Mouse (Mus musculus) embryonic facial prominence, embryonic 14.5 days (tissue): ENCODE results near the gene Tmem60. TPM values are rescaled to one million over a fixed set of nuclear protein-coding genes. Genes with fewer than 3 reads are reported as not detected.

Source experiments
- ATAC-seq: fragments of 200-750 bp; cut with Nextera tagmentation; 2 replicates; pipeline ENCODE4 v1.8.0; 2017; ENCODE audit warnings: low read depth, moderate number of reproducible peaks, moderate TSS enrichment
- DNase-seq: peaks from one replicate; pipeline ENCODE4 v3.0.0-alpha.2; 2015; ENCODE audit warnings: low spot score
- H3K27ac ChIP-seq: fragments of 300-500 bp; sonication (generic); replicated peaks from 2 replicates; pipeline ENCODE4 v1.5.1; 2014; ENCODE audit warnings: low read depth, mild to moderate bottlenecking, low read length, moderate library complexity
- H3K27me3 ChIP-seq: fragments of 300-500 bp; sonication (generic); replicated peaks from 2 replicates; pipeline ENCODE4 v1.6.1; 2014; ENCODE audit warnings: low read length; ENCODE audit not compliant: control insufficient read depth, insufficient read depth
- H3K36me3 ChIP-seq: fragments of 300-500 bp; sonication (generic); 2 replicates; pipeline ENCODE4 v1.6.1; 2014; ENCODE audit warnings: low read length, mixed read lengths; ENCODE audit not compliant: control insufficient read depth, insufficient read depth
- H3K4me1 ChIP-seq: fragments of 300-500 bp; sonication (generic); 2 replicates; pipeline ENCODE4 v1.6.1; 2014; ENCODE audit warnings: antibody characterized with exemption, low read length; ENCODE audit not compliant: control insufficient read depth, insufficient read depth
- H3K4me2 ChIP-seq: fragments of 300-500 bp; sonication (generic); 2 replicates; pipeline ENCODE4 v1.6.1; 2014; ENCODE audit warnings: low read depth, mild to moderate bottlenecking, low read length, moderate library complexity, mixed read lengths
- H3K4me3 ChIP-seq: fragments of 300-500 bp; sonication (generic); 2 replicates; pipeline ENCODE4 v1.5.1; 2014; ENCODE audit warnings: low read depth, mild to moderate bottlenecking, low read length
- H3K9ac ChIP-seq: fragments of 300-500 bp; sonication (generic); 2 replicates; pipeline ENCODE4 v1.6.1; 2014; ENCODE audit warnings: low read depth, mild to moderate bottlenecking, low read length, moderate library complexity, mixed read lengths
- H3K9me3 ChIP-seq: fragments of 300-500 bp; sonication (generic); 2 replicates; pipeline ENCODE4 v1.6.1; 2016; ENCODE audit warnings: low read length; ENCODE audit not compliant: control insufficient read depth
- WGBS: fragments of 180-500 bp; shearing (Covaris S2); extraction: QIAGEN DNeasy Blood & Tissue Kit; methylation state at CpG from one replicate; pipeline ENCODE4 v1.1.7; 2014; 5-methylcytosine and 5-hydroxymethylcytosine counted together
- polyA plus RNA-seq: library from polyadenylated mRNA; unstranded; fragments of >200 nt; fragmentation: Nextera tagmentation; extraction: Ambion mirVana; gene quantifications from 2 replicates; pipeline ENCODE4 v1.2.1, GENCODE M21; 2014

The Tmem60 gene
- polyA plus RNA-seq, 1 experiment from 2014 or later = 48.9 TPM

- WGBS = 84% methylated on average over 4 of the region's 4 CpGs
- no peak for DNase-seq
- Histone ChIP-seq H3K27me3 (no peaks in the 10 kb centered on the region), H3K4me1 (peaks cover 19% of the 10 kb centered on the region), H3K4me3 (no peak overlapping the region), H3K9me3 (no peaks in the 10 kb centered on the region), H3K27ac (no peak overlapping the region), H3K9ac (no peak overlapping the region), H3K36me3 (peaks cover 17% of the 10 kb centered on the region), H3K4me2 (no peak overlapping the region)
- no peak for ATAC-seq
Measured at GRCm38 (mm10) chr5:20884036-20884620, 2.1 kb downstream of the Tmem60 start.

- Histone ChIP-seq H3K4me1 (no peaks in the 10 kb centered on the region), H3K27me3 (no peaks in the 10 kb centered on the region), H3K4me2 (no peak overlapping the region), H3K9me3 (no peaks in the 10 kb centered on the region), H3K36me3 (peaks cover 47% of the 10 kb centered on the region), H3K9ac (no peak overlapping the region), H3K27ac (no peak overlapping the region), H3K4me3 (no peak overlapping the region)
- ATAC-seq (no peak), DNase-seq (no peak)
- 86% methylated on average over 2 of the region's 2 CpGs for WGBS
Measured at GRCm38 (mm10) chr5:20897446-20898167, 15.6 kb downstream of the Tmem60 start.

- Histone ChIP-seq H3K9me3 (no peaks in the 10 kb centered on the region), H3K4me1 (no peaks in the 10 kb centered on the region), H3K27me3 (no peaks in the 10 kb centered on the region), H3K4me2 (no peak overlapping the region), H3K4me3 (no peak overlapping the region), H3K9ac (no peak overlapping the region), H3K36me3 (peaks cover 36% of the 10 kb centered on the region), H3K27ac (no peak overlapping the region)
- no peak for ATAC-seq
- no peak for DNase-seq
- 88% methylated on average over 2 of the region's 2 CpGs for WGBS
Measured at GRCm38 (mm10) chr5:20904647-20905046, 22.7 kb downstream of the Tmem60 start.

DNA sequence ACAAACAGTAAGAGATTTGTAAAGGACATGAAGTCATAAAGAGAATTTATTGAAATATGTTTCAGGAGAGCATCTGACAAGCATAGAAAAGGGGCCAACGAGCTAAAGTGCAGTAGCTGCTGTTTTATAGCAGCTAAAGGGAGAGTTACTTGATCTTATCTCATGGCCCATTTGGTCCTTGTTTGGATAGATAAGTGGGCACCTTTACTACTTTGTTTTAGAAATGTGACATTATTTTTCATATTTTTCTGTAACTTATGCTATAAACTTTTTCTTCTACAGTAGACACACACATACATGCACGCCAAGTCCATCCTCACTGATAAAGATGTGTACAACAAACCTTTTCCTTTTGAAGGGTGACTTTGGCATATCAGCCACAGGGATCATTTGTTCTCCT, 23.4 kb downstream of the Tmem60 start:
- Histone ChIP-seq H3K4me3 (no peak overlapping the region), H3K36me3 (peaks cover 32% of the 10 kb centered on the region), H3K9ac (no peak overlapping the region), H3K27me3 (no peaks in the 10 kb centered on the region), H3K27ac (no peak overlapping the region), H3K9me3 (no peaks in the 10 kb centered on the region), H3K4me1 (no peaks in the 10 kb centered on the region), H3K4me2 (no peak overlapping the region)
- ATAC-seq = no peak
- DNase-seq = no peak
- 91% methylated on average over 2 of the region's 2 CpGs for WGBS

GRCm38 (mm10) chr5:20906191-20906590, 24.2 kb downstream of the Tmem60 start:
- DNase-seq = no peak
- Histone ChIP-seq H3K4me3 (no peak overlapping the region), H3K27ac (no peak overlapping the region), H3K4me2 (no peak overlapping the region), H3K36me3 (peaks cover 24% of the 10 kb centered on the region), H3K27me3 (no peaks in the 10 kb centered on the region), H3K9me3 (no peaks in the 10 kb centered on the region), H3K4me1 (no peaks in the 10 kb centered on the region), H3K9ac (no peak overlapping the region)
- ATAC-seq = no peak
- WGBS = 92% methylated on average over 7 of the region's 7 CpGs

DNA sequence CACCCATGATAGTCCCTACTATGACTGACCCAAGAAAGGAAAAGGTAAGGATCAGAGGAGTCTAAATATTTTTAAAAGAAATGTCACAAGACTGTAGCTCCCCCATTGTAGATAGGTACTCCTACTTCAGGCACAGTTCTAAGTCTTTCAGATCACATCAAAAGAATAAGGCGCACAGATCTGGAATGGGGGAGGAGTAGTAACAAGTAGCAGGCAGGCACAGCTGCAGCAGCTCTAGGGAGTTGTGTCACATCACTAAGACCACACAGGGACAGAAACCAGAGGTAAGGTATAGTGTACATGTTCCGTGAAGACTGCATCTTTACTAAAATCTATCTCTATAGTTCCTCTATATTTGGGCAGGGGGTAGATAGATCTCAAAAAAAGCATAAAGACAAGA, 29.8 kb downstream of the Tmem60 start:
- peaks cover 7% of the 10 kb centered on the region; the same call in 1 of the 2 replicates for H3K36me3 ChIP-seq
- no peaks in the 10 kb centered on the region for H3K27me3 ChIP-seq
- no peak overlapping the region for H3K4me2 ChIP-seq
- WGBS = 77% methylated on average over 2 of the region's 2 CpGs
- no peaks in the 10 kb centered on the region for H3K4me1 ChIP-seq
- no peak overlapping the region for H3K4me3 ChIP-seq
- DNase-seq = no peak
- ATAC-seq = no peak
- no peaks in the 10 kb centered on the region for H3K9me3 ChIP-seq
- no peak overlapping the region for H3K9ac ChIP-seq
- no peak overlapping the region for H3K27ac ChIP-seq

- no peak overlapping the region for H3K4me2 ChIP-seq
- DNase-seq (peak; percentile 73), ATAC-seq (0 out of 2 replicates have a peak, but pooled peaks have one; percentile 44)
- no peaks in the 10 kb centered on the region for H3K9me3 ChIP-seq
- H3K9ac ChIP-seq = no peak overlapping the region
- H3K4me3 ChIP-seq = no peak overlapping the region
- no peaks in the 10 kb centered on the region for H3K36me3 ChIP-seq
- H3K4me1 ChIP-seq = no peaks in the 10 kb centered on the region
- H3K27me3 ChIP-seq = no peaks in the 10 kb centered on the region
- WGBS = 71% methylated on average over 11 of the region's 11 CpGs
- H3K27ac ChIP-seq = no peak overlapping the region
Measured at GRCm38 (mm10) chr5:20913372-20914275, 31.6 kb downstream of the Tmem60 start.

- 0 out of 2 replicates have a peak, but pooled peaks cover 3% of the 10 kb centered on the region for H3K36me3 ChIP-seq
- no peak overlapping the region for H3K9ac ChIP-seq
- no peaks in the 10 kb centered on the region for H3K9me3 ChIP-seq
- no peak overlapping the region for H3K4me2 ChIP-seq
- no peaks in the 10 kb centered on the region for H3K27me3 ChIP-seq
- WGBS = 92% methylated on average over 4 of the region's 4 CpGs
- DNase-seq (no peak), ATAC-seq (no peak)
- H3K4me1 ChIP-seq = no peaks in the 10 kb centered on the region
- H3K27ac ChIP-seq = no peak overlapping the region
- H3K4me3 ChIP-seq = no peak overlapping the region
Measured at GRCm38 (mm10) chr5:20918967-20919366, 37.0 kb downstream of the Tmem60 start.
